Mouse (Mus musculus): ENCODE measurements around the gene Lpp.

- TF ChIP-seq CTCF (IDR thresholded peaks at IDR 0.05; ENCODE audit: low read depth, low read length) (no peak), POLR2A (IDR thresholded peaks at IDR 0.05; ENCODE audit: borderline replicate concordance, low read depth, low read length) (no peak)
These were observed 103.3 kb downstream of the Lpp start for GRCm38 (mm10) chr16:24496635-24497034.

Data from bone marrow macrophage, adult 2 months (primary cell).